Mouse (Mus musculus) limb, embryonic 15.5 days (tissue): ENCODE data around the gene Tpbgl. TPM values are rescaled to one million over a fixed set of nuclear protein-coding genes. Genes with fewer than 3 reads are reported as not detected.

ENCODE experiments used
- ATAC-seq: fragments of 200-750 bp; cut with Nextera tagmentation; 2 replicates; pipeline ENCODE4 v1.8.0; 2017; ENCODE audit warnings: low read depth, moderate TSS enrichment; ENCODE audit not compliant: insufficient number of reproducible peaks, low FRiP score, low TSS enrichment
- H3K27ac ChIP-seq: fragments of 300-500 bp; sonication (generic); 2 replicates; pipeline ENCODE4 v1.5.1; 2015; ENCODE audit warnings: moderate library complexity, mild to moderate bottlenecking, inconsistent platforms
- H3K27me3 ChIP-seq: fragments of 300-500 bp; sonication (generic); 2 replicates; pipeline ENCODE4 v1.6.1; 2015; ENCODE audit warnings: inconsistent platforms
- H3K36me3 ChIP-seq: fragments of 300-500 bp; sonication (generic); 2 replicates; pipeline ENCODE4 v1.6.1; 2015; ENCODE audit warnings: inconsistent platforms
- H3K4me1 ChIP-seq: fragments of 300-500 bp; sonication (generic); 2 replicates; pipeline ENCODE4 v1.6.1; 2015; ENCODE audit warnings: inconsistent platforms
- H3K4me2 ChIP-seq: fragments of 300-500 bp; sonication (generic); 2 replicates; pipeline ENCODE4 v1.6.1; 2015; ENCODE audit warnings: mild to moderate bottlenecking, inconsistent platforms
- H3K4me3 ChIP-seq: fragments of 300-500 bp; sonication (generic); 2 replicates; pipeline ENCODE4 v1.5.1; 2015; ENCODE audit warnings: mild to moderate bottlenecking, inconsistent platforms
- H3K9ac ChIP-seq: fragments of 300-500 bp; sonication (generic); 2 replicates; pipeline ENCODE4 v1.6.1; 2015; ENCODE audit warnings: inconsistent platforms
- H3K9me3 ChIP-seq: fragments of 300-500 bp; sonication (generic); 2 replicates; pipeline ENCODE4 v1.6.1; 2016; ENCODE audit warnings: inconsistent platforms
- WGBS: fragments of 180-500 bp; shearing (Covaris S2); methylation state at CpG from one replicate; pipeline ENCODE4 v1.1.7; 2015; 5-methylcytosine and 5-hydroxymethylcytosine counted together
- polyA plus RNA-seq: library from polyadenylated mRNA; unstranded; fragments of >200 nt; fragmentation: Nextera tagmentation; extraction: Ambion mirVana; gene quantifications from 2 replicates; pipeline ENCODE4 v1.2.1, GENCODE M21; 2015

The Tpbgl gene
- polyA plus RNA-seq, 1 experiment from 2014 or later: 1.0 TPM

DNA sequence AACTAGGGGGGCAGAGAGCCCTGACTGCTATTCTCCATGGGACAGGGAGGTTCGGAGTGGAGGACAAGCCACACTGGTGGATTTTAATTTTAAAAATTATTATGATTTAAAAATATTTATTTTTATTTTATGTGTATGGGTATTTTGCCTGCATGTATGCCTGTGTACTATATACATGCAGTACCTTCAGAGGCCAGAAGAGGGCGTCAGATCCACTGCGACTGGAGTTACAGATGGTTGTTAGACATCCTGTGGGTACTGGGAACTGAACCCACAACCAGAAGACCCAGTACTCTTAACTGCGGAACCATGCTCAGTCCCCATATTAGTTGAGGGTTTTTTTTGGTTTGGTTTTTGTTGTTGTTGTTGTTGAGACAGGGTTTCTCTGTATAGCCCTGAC lies 28.2 kb downstream of the Tpbgl start:
- WGBS: 70% methylated on average over 4 of the region's 4 CpGs
- ATAC-seq: no peak
- H3K27ac ChIP-seq: no peak overlapping the region
- no peak overlapping the region for H3K9ac ChIP-seq
- peaks cover 43% of the 10 kb centered on the region for H3K36me3 ChIP-seq
- no peak overlapping the region for H3K4me3 ChIP-seq
- H3K27me3 ChIP-seq: no peaks in the 10 kb centered on the region
- H3K4me1 ChIP-seq: no peaks in the 10 kb centered on the region
- H3K4me2 ChIP-seq: no peak overlapping the region
- no peaks in the 10 kb centered on the region for H3K9me3 ChIP-seq

DNA sequence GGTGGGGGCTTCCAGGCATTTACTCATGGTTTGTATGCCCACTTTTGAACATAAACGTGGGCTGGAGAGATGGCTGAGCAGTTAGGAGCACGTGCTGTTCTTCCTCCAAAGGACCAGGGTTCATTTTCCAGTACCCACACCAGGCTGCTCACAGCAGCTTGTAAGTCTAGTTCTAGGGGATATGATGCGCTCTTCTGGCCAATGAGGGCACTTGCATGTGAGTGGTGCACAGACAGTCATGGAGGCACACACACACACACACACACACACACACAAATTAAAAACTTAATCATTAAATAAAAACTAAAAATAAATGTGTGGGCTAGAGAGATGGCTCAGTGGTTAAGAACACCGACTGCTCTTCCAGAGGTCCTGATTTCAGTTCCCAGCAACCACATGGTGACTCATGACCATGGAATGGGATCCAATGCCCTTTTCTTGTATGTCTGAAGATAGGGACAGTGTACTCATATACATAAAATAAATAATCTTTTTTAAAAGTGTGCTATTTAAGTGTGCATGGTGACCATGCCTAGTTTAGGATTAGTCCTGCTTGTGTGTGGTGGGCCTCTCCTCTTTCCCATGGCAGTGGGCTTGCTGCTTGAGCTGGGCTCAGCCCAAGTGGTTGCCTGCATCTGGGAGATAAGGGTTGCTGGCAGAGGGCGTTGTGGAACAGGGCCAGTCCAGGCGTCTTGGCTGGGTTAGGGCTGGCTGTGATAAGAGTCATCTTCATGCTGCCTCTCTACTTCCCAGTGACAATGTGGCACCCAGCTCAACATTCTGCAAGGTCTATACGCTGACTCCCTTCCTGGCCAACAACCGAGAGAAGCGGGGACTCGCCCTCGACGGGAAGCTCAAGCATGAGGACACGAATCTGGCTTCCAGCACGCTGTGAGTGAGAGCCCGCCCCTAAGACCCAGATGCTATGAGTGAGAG lies 32.8 kb downstream of the Tpbgl start:
- ATAC-seq: no peak
- Histone ChIP-seq H3K4me1 (no peaks in the 10 kb centered on the region), H3K27ac (no peak overlapping the region), H3K4me2 (no peak overlapping the region), H3K9ac (no peak overlapping the region), H3K36me3 (peaks cover 49% of the 10 kb centered on the region), H3K4me3 (no peak overlapping the region), H3K27me3 (no peaks in the 10 kb centered on the region), H3K9me3 (no peaks in the 10 kb centered on the region)
- 84% methylated on average over 15 of the region's 15 CpGs for WGBS

DNA sequence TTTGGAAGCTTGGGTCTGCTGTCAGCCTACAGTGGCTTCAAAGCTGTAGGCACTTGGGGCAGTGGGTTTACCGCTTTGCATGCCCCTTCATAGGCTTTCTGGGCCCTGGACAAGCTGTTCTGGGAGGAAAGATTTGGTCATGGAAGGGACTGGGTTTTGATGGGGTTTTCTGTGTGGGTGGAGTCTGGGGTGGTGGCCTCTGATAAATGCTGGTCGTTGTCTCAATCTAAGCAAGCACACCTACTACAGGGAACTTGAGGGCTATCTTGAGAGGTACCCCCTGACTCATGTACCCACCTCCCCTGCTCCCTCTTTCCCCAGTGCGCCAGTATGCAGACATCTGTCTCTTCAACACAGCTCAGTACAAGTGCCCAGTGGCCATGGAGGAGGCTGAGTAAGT lies 34.2 kb downstream of the Tpbgl start:
- ATAC-seq: no peak
- no peaks in the 10 kb centered on the region for H3K4me1 ChIP-seq
- WGBS: 93% methylated on average over 3 of the region's 3 CpGs

DNA sequence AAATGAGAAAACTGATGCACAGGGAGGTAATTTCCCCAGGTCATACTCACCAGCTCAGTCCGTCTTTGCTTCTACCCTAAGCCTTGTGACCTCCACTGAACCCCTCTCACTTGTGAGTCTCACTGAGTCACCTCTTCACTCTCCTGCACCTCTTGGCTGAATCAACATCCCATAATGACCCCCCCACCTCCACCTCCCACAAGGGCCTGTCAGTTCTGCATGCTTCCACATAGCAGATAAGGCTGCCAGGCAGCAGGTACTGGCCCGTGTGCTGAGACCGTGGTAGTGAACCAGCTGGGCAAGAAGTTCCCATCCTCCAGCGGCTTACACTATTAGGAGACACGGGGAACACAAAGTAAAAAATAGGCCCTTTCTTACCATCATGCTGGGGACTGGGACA lies 36.3 kb downstream of the Tpbgl start:
- WGBS: 87% methylated on average over 5 of the region's 5 CpGs
- Histone ChIP-seq H3K4me3 (no peak overlapping the region), H3K9me3 (no peaks in the 10 kb centered on the region), H3K4me2 (no peak overlapping the region), H3K27me3 (no peaks in the 10 kb centered on the region), H3K36me3 (peaks cover 41% of the 10 kb centered on the region), H3K4me1 (no peaks in the 10 kb centered on the region), H3K27ac (no peak overlapping the region), H3K9ac (no peak overlapping the region)
- no peak for ATAC-seq

More for the DNA sequence above, 34.2 kb downstream of the Tpbgl start:
- Histone ChIP-seq H3K9ac (no peak overlapping the region), H3K27me3 (no peaks in the 10 kb centered on the region), H3K36me3 (peaks cover 52% of the 10 kb centered on the region), H3K9me3 (no peaks in the 10 kb centered on the region), H3K27ac (no peak overlapping the region), H3K4me2 (no peak overlapping the region), H3K4me3 (no peak overlapping the region)

DNA sequence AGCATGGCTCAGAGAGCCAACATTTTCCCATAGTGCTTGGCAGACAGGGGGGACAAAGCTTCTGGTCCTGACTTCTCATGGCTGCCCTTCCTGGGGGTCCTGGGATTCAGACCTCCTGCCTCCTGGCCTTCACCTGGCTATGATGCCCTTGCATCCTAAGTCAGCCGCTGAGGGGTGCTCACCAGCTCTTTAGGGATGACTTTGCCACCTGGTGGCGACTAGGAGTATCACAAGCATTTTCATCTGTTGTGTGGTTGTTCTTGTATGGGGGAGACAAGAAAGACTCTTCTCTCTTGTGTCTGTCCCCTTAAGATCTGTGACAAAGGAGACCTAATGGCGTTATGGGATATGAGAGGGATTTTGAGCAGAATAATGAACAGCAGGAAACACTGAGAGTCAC lies 36.8 kb downstream of the Tpbgl start:
- WGBS: 17% methylated on average over 3 of the region's 3 CpGs
- Histone ChIP-seq H3K36me3 (peaks cover 35% of the 10 kb centered on the region), H3K27ac (no peak overlapping the region), H3K27me3 (no peaks in the 10 kb centered on the region), H3K4me1 (no peaks in the 10 kb centered on the region), H3K9ac (no peak overlapping the region), H3K4me3 (no peak overlapping the region), H3K9me3 (no peaks in the 10 kb centered on the region), H3K4me2 (no peak overlapping the region)
- ATAC-seq: no peak

DNA sequence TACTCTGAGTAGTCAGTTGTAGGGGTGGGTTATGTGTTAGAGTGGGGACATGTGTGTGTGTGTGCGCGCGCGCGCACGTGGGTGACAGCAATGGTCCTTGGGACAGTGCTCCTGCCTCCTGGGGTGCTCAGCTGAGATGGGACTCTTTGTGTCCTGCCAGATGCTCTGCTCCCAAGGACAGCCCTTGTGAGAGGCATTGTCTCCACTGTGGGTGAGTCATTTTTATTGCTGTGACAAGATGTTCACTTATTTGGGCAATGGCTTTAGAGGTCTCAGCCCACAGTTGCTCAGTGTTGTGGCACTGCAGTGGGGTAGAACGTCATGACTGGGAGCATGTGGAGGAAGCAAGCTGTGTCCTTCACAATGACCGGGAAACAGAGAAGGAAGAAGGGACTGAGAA lies 40.9 kb downstream of the Tpbgl start:
- peaks cover 23% of the 10 kb centered on the region; the same call in 1 of the 2 replicates for H3K36me3 ChIP-seq
- no peak overlapping the region for H3K4me2 ChIP-seq
- no peak overlapping the region for H3K4me3 ChIP-seq
- no peak overlapping the region for H3K9ac ChIP-seq
- H3K4me1 ChIP-seq: no peaks in the 10 kb centered on the region
- no peak overlapping the region for H3K27ac ChIP-seq
- no peaks in the 10 kb centered on the region for H3K9me3 ChIP-seq
- ATAC-seq: no peak
- 92% methylated on average over 8 of the region's 8 CpGs for WGBS
- H3K27me3 ChIP-seq: no peaks in the 10 kb centered on the region

DNA sequence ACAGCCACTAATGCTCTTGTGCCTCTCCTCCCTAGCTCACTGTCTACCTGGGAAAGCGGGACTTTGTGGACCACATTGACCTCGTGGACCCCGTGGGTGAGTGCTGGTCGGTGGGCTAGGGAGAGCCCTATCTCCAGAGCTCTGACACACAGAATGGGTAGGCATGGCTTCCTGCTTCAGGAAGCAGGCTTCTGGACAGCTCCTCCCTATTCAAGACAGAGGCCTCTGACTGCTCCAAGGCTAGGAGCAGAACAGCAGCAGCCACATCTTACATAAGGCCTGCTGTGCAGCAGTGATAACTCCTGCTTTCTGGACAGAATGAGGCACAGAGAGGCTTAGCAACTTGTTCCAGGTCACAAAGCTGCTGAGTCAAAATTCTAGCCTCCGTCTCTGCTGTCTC lies 43.3 kb downstream of the Tpbgl start:
- H3K27ac ChIP-seq: no peak overlapping the region
- H3K9me3 ChIP-seq: no peaks in the 10 kb centered on the region
- H3K36me3 ChIP-seq: peaks cover 13% of the 10 kb centered on the region; the same call in 1 of the 2 replicates
- no peaks in the 10 kb centered on the region for H3K27me3 ChIP-seq
- H3K9ac ChIP-seq: no peak overlapping the region
- peaks cover 8% of the 10 kb centered on the region for H3K4me1 ChIP-seq
- ATAC-seq: no peak
- H3K4me2 ChIP-seq: no peak overlapping the region
- WGBS: 82% methylated on average over 5 of the region's 5 CpGs
- no peak overlapping the region for H3K4me3 ChIP-seq

DNA sequence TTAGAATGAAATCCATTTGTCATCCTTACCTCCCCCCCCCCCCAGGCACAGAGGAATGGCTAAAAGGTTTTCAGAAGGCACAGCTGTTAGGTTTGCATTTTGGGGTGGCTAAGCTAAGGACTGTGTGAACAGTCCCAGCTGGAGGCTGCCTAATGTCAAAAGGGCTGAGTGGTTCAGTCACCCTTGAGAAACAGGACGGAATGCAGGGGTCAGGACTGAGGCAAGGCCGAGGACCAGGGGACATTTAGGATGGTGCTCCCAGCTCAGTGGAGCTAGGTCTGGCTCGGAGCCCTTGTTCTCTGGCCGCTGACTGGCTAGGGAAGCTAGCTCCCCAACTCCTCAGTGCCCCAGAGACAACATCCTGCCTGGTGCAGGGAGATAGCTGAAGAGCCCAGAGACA lies 44.0 kb downstream of the Tpbgl start:
- Histone ChIP-seq H3K9me3 (no peaks in the 10 kb centered on the region), H3K9ac (no peak overlapping the region), H3K4me3 (no peak overlapping the region), H3K4me1 (peaks cover 8% of the 10 kb centered on the region), H3K27ac (no peak overlapping the region), H3K36me3 (peaks cover 9% of the 10 kb centered on the region; the same call in 1 of the 2 replicates), H3K4me2 (no peak overlapping the region), H3K27me3 (no peaks in the 10 kb centered on the region)
- WGBS: 81% methylated on average over 4 of the region's 4 CpGs
- ATAC-seq: no peak

DNA sequence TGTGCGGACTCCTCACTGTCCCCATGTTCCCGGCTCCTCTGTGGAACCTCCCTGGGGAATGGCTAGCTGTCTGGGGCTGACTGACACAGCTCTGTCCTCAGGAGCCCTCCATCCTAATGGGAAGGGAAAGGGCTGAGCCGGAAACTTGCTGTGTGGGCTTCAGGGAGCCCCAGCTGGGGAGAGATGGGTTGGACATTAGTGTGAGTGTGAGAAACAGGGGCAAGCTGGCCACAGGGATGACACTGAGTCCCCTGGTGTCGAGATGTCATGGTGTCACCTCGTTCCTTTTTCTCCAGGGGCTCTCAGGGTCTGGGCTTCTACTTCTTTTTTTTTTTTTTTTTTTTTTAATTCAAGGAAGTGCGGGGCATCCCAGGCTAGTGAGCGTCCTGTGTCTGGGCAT lies 44.6 kb downstream of the Tpbgl start:
- Histone ChIP-seq H3K4me3 (no peak overlapping the region), H3K9me3 (no peaks in the 10 kb centered on the region), H3K9ac (no peak overlapping the region), H3K36me3 (peaks cover 9% of the 10 kb centered on the region; the same call in 1 of the 2 replicates), H3K4me2 (no peak overlapping the region), H3K27me3 (no peaks in the 10 kb centered on the region), H3K4me1 (peaks cover 8% of the 10 kb centered on the region), H3K27ac (no peak overlapping the region)
- ATAC-seq: no peak
- 71% methylated on average over 7 of the region's 7 CpGs for WGBS

DNA sequence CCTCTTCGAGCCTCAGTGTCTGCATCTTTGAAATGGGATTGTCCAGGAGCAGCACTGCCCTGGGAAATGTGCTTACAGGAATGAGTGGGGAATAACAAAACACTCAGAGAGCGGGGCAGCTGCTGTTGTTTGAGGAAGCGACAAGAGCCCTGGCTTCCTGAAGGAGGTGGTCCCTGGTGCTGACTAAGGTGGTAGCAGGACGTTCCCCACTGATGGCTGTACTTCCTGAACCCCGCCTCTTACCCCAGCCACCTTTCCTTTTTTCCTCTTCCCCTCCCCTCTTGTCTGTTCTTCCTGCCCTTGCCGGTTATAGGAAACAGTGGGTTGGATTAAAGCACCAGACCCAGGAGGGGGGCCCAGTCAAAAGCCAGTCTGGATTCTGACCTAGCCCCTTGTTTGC lies 46.7 kb downstream of the Tpbgl start:
- ATAC-seq: no peak
- peaks cover 8% of the 10 kb centered on the region for H3K4me1 ChIP-seq
- no peak overlapping the region for H3K4me2 ChIP-seq
- 35% methylated on average over 6 of the region's 6 CpGs for WGBS
- no peaks in the 10 kb centered on the region for H3K27me3 ChIP-seq
- peaks cover 9% of the 10 kb centered on the region; the same call in 1 of the 2 replicates for H3K36me3 ChIP-seq
- H3K27ac ChIP-seq: no peak overlapping the region
- H3K4me3 ChIP-seq: no peak overlapping the region
- H3K9me3 ChIP-seq: no peaks in the 10 kb centered on the region
- no peak overlapping the region for H3K9ac ChIP-seq

DNA sequence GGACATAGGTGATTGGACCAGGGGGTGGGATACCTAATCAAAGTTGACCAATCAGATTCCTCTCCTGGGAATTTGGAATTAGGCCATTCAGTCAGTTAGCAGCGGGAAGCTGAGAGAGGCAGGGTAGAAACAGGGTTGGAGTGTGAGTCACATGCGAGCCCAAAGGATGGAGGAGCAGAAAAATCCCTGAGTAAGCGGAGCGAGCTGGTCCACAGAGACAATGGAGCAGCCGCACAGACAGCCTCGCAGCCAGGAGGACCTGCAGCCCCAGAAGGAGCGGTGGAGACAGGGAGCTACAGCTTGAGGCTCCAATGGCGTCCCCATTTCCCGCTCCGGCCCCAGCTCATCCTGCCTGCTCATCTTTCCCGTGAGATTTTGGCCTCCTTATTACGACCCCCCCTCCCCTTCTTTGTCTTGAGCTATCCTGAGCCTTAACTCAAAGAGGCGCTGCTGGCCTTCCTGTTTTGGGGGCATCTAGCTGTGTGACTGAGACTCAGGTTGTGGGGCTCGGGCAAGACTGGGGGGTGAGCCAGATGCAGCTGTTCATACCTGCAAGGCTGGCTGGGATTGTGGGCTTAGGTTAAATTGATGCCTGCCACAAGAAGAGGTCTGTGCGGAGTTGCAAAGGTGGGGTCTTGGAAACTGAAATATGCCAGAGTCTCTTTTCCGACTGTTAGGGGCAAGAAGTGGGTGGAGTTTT lies 47.3 kb downstream of the Tpbgl start:
- Histone ChIP-seq H3K27ac (no peak overlapping the region), H3K9ac (no peak overlapping the region), H3K4me3 (no peak overlapping the region), H3K36me3 (peaks cover 9% of the 10 kb centered on the region; the same call in 1 of the 2 replicates), H3K9me3 (no peaks in the 10 kb centered on the region), H3K4me1 (peaks cover 8% of the 10 kb centered on the region), H3K27me3 (no peaks in the 10 kb centered on the region), H3K4me2 (0 out of 2 replicates have a peak overlapping the region, but pooled peaks have one; percentile 10)
- WGBS: 17% methylated on average over 16 of the region's 16 CpGs
- ATAC-seq: no peak

DNA sequence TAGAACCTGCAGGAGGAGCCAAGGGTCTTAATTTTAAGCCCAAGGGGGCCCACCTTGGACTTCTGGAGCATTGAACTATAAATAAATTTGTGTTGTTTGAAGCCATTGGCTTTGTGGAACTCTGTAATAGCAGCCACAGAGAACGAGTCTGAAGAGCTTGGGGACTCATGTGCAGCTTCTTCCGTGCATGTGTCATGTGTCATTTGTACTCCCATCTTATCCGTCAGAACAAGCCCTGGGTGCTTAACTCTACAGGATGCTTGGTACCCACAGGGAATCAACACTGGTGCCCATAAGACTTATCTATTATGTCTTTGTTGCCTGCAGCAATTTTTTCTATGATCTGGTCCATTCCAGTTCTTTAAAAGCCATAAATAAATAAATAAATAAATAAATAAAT lies 48.7 kb downstream of the Tpbgl start:
- no peaks in the 10 kb centered on the region for H3K9me3 ChIP-seq
- H3K4me2 ChIP-seq: no peak overlapping the region
- H3K4me1 ChIP-seq: peaks cover 10% of the 10 kb centered on the region
- H3K36me3 ChIP-seq: no peaks in the 10 kb centered on the region
- WGBS: 77% methylated on average over 3 of the region's 3 CpGs
- H3K4me3 ChIP-seq: no peak overlapping the region
- no peak overlapping the region for H3K9ac ChIP-seq
- H3K27ac ChIP-seq: no peak overlapping the region
- no peak for ATAC-seq
- no peaks in the 10 kb centered on the region for H3K27me3 ChIP-seq
